Mouse (Mus musculus) heart, adult 2 months (tissue): ENCODE data around the gene Olfr412. TPM values are rescaled to one million over a fixed set of nuclear protein-coding genes. Genes with fewer than 3 reads are reported as not detected.

Experiments used
- DNase-seq, 2 experiments: peaks; one replicate each; pipeline ENCODE4 v3.0.0; 2021
- H3K27ac ChIP-seq: fragments of 200-600 bp; 2 replicates; pipeline ENCODE4 v1.8.1; 2022
- H3K27me3 ChIP-seq: fragments of 200-500 bp; 2 replicates; pipeline ENCODE4 v1.6.1; 2012; ENCODE audit warnings: mild to moderate bottlenecking, low read length, inconsistent platforms, mixed read lengths; ENCODE audit not compliant: control insufficient read depth, insufficient read depth
- H3K36me3 ChIP-seq: fragments of 200-500 bp; 2 replicates; pipeline ENCODE4 v1.6.1; 2012; ENCODE audit warnings: low read length, inconsistent platforms; ENCODE audit not compliant: control insufficient read depth, insufficient read depth
- H3K4me1 ChIP-seq: fragments of 200-500 bp; 2 replicates; pipeline ENCODE4 v1.6.1; 2011; ENCODE audit warnings: low read length; ENCODE audit not compliant: control insufficient read depth, insufficient read depth
- H3K4me3 ChIP-seq: fragments of 200-600 bp; 2 replicates; pipeline ENCODE4 v1.8.1; 2022
- H3K79me2 ChIP-seq: fragments of 200-500 bp; replicated peaks from 2 replicates; pipeline ENCODE4 v1.6.1; 2012; ENCODE audit warnings: mild to moderate bottlenecking, inconsistent platforms, low read length, moderate library complexity, mixed read lengths; ENCODE audit not compliant: control insufficient read depth, insufficient read depth
- H3K9ac ChIP-seq: fragments of 200-500 bp; 2 replicates; pipeline ENCODE4 v1.6.1; 2012; ENCODE audit warnings: low read depth, mild to moderate bottlenecking, control low read depth, inconsistent platforms, low read length, mixed read lengths
- CTCF ChIP-seq: fragments of 200-600 bp; IDR thresholded peaks from 2 replicates; pipeline ENCODE4 v1.8.1; 2022; ENCODE audit warnings: antibody characterized with exemption, mild to moderate bottlenecking, moderate library complexity
- EP300 ChIP-seq: fragments of 200-500 bp; IDR thresholded peaks from 2 replicates; pipeline ENCODE4 v1.6.1; 2011; ENCODE audit warnings: low read depth, low read length, control low read depth; ENCODE audit not compliant: insufficient read depth
- POLR2A ChIP-seq: fragments of 200-500 bp; IDR thresholded peaks from 2 replicates; pipeline ENCODE4 v1.6.1; 2011; ENCODE audit warnings: mild to moderate bottlenecking, low read depth, low read length, control low read depth; ENCODE audit not compliant: insufficient read depth
- WGBS: fragments of 180-500 bp; shearing (Covaris S2); methylation state at CpG from one replicate; pipeline ENCODE4 v1.1.7; 2018; 5-methylcytosine and 5-hydroxymethylcytosine counted together
- intact Hi-C: fragments of 180-260 bp; cut with DNase I; formaldehyde crosslinking; loops from one replicate; pipeline ENCODE4 v1.15.1; 2025
- polyA plus RNA-seq: library from polyadenylated mRNA; depleted of rRNA; stranded (reverse); fragments of >200 nt; gene quantifications from 2 replicates; pipeline ENCODE4 v1.2.3, GENCODE M21; 2012; rRNA removed
- total RNA-seq, 2 experiments: library from RNA; stranded (reverse); gene quantifications; 2 replicates each; pipeline ENCODE4 v1.2.3; 2021

Olfr412 gene
- total and polyA plus RNA-seq, 3 experiments = not detected

- intact Hi-C loops = no loop called here
- no peak overlapping the region for H3K27ac ChIP-seq
- peaks cover 2% of the 10 kb centered on the region; the same call in 1 of the 2 replicates for H3K36me3 ChIP-seq
- no peaks in the 10 kb centered on the region for H3K79me2 ChIP-seq
- no peak for TF ChIP-seq EP300
- TF ChIP-seq POLR2A = no peak
- TF ChIP-seq CTCF = no peak
- no peaks in the 10 kb centered on the region for H3K27me3 ChIP-seq
- WGBS = 80% methylated on average over 12 of the region's 12 CpGs
- H3K9ac ChIP-seq = no peak overlapping the region
- no peak for DNase-seq
- H3K4me1 ChIP-seq = peaks cover 11% of the 10 kb centered on the region
- no peak overlapping the region for H3K4me3 ChIP-seq
Observed at GRCm38 (mm10) chr11:74415736-74416135, 53.9 kb downstream of the Olfr412 start.

Other genes with a start within 250 kb of the Olfr412 start
- not detected for gene Olfr401, start 248.4 kb upstream of the Olfr412 start, total RNA-seq
- not detected in 2 replicates for gene Olfr401, start 248.4 kb upstream of the Olfr412 start, polyA plus RNA-seq
- not detected for gene Olfr402, start 208.5 kb upstream of the Olfr412 start, total RNA-seq
- gene Olfr402, start 208.5 kb upstream of the Olfr412 start, polyA plus RNA-seq = not detected in 2 replicates
- gene Olfr403, start 175.8 kb upstream of the Olfr412 start, total RNA-seq = not detected
- gene Olfr403, start 175.8 kb upstream of the Olfr412 start, polyA plus RNA-seq = not detected in 2 replicates
- not detected for gene Olfr43, start 150.7 kb upstream of the Olfr412 start, total RNA-seq
- not detected in 2 replicates for gene Olfr43, start 150.7 kb upstream of the Olfr412 start, polyA plus RNA-seq
- not detected for gene Olfr406, start 102.3 kb upstream of the Olfr412 start, total RNA-seq
- gene Olfr406, start 102.3 kb upstream of the Olfr412 start, polyA plus RNA-seq = not detected in 2 replicates
- gene Olfr59, start 78.3 kb upstream of the Olfr412 start, total RNA-seq = not detected
- gene Olfr59, start 78.3 kb upstream of the Olfr412 start, polyA plus RNA-seq = not detected in 2 replicates
- not detected for gene Olfr410, start 24.0 kb upstream of the Olfr412 start, total RNA-seq
- gene Olfr410, start 24.0 kb upstream of the Olfr412 start, polyA plus RNA-seq = not detected in 2 replicates
- not detected for gene Olfr411, start 9.4 kb upstream of the Olfr412 start, total RNA-seq
- not detected in 2 replicates for gene Olfr411, start 9.4 kb upstream of the Olfr412 start, polyA plus RNA-seq
- 10 to 100 TPM; 82.7 to 88.9 TPM for gene Rap1gap2, start 248.8 kb downstream of the Olfr412 start, total RNA-seq
- 43.9 and 78.5 TPM in 2 replicates for gene Rap1gap2, start 248.8 kb downstream of the Olfr412 start, polyA plus RNA-seq